Mouse (Mus musculus) bone marrow, adult 2 months (tissue): Measurements from ENCODE around the gene Usp54. TPM values are rescaled to one million over a fixed set of nuclear protein-coding genes. Genes with fewer than 3 reads are reported as not detected.
"Not testable (repeated sequence)": the region's sequence is repeated elsewhere in the genome, so short reads cannot be mapped to it uniquely, and the experiment has no call there.

ENCODE experiments used
- H3K27ac ChIP-seq: fragments of 200-500 bp; 2 replicates; pipeline ENCODE4 v1.5.1; 2012; ENCODE audit warnings: low read depth, mild to moderate bottlenecking, control low read depth, inconsistent platforms, low read length; ENCODE audit not compliant: control insufficient read depth, poor library complexity, insufficient read depth
- H3K4me1 ChIP-seq: fragments of 200-500 bp; 2 replicates; pipeline ENCODE4 v1.6.1; 2011; ENCODE audit warnings: low read length; ENCODE audit not compliant: control insufficient read depth, insufficient read depth
- H3K4me3 ChIP-seq: fragments of 200-500 bp; replicated peaks from 2 replicates; pipeline ENCODE3; 2011; ENCODE audit warnings: mild to moderate bottlenecking, low read depth, low read length, control low read depth; ENCODE audit not compliant: control insufficient read depth
- CTCF ChIP-seq: fragments of 200-500 bp; IDR thresholded peaks from 2 replicates; pipeline ENCODE4 v1.5.1; 2011; ENCODE audit warnings: low read length, control low read depth; ENCODE audit not compliant: control insufficient read depth, insufficient read depth
- POLR2A ChIP-seq: fragments of 200-500 bp; IDR thresholded peaks from 2 replicates; pipeline ENCODE4 v1.6.1; 2011; ENCODE audit warnings: low read depth, mild to moderate bottlenecking, control low read depth, low read length, borderline replicate concordance; ENCODE audit not compliant: control insufficient read depth
- WGBS: fragments of 180-500 bp; shearing (Covaris S2); methylation state at CpG from one replicate; pipeline ENCODE4 v1.1.7; 2018; 5-methylcytosine and 5-hydroxymethylcytosine counted together
- polyA plus RNA-seq: library from polyadenylated mRNA; stranded (reverse); fragments of >200 nt; gene quantifications from 2 replicates; pipeline ENCODE4 v1.2.4, GENCODE M21; 2011; ENCODE audit warnings: low replicate concordance; ENCODE audit not compliant: missing spikeins, insufficient read depth, insufficient read length

Usp54 gene
- polyA plus RNA-seq, 1 experiment = 6.4 TPM

GRCm38 (mm10) chr14:20595781-20596180 is 45.1 kb downstream of the Usp54 start:
- no peak overlapping the region for H3K27ac ChIP-seq
- H3K4me1 ChIP-seq = peaks cover 2% of the 10 kb centered on the region; the same call in 1 of the 2 replicates
- TF ChIP-seq CTCF = no peak
- TF ChIP-seq POLR2A = no peak
- WGBS = 82% methylated on average over 3 of the region's 3 CpGs
- H3K4me3 ChIP-seq = no peak overlapping the region

GRCm38 (mm10) chr14:20587458-20587857 is 53.4 kb downstream of the Usp54 start:
- H3K27ac ChIP-seq = no peak overlapping the region
- TF ChIP-seq CTCF (no peak), POLR2A (no peak)
- WGBS = 53% methylated on average over 5 of the region's 5 CpGs
- H3K4me1 ChIP-seq = no peaks in the 10 kb centered on the region
- H3K4me3 ChIP-seq = no peak overlapping the region

DNA sequence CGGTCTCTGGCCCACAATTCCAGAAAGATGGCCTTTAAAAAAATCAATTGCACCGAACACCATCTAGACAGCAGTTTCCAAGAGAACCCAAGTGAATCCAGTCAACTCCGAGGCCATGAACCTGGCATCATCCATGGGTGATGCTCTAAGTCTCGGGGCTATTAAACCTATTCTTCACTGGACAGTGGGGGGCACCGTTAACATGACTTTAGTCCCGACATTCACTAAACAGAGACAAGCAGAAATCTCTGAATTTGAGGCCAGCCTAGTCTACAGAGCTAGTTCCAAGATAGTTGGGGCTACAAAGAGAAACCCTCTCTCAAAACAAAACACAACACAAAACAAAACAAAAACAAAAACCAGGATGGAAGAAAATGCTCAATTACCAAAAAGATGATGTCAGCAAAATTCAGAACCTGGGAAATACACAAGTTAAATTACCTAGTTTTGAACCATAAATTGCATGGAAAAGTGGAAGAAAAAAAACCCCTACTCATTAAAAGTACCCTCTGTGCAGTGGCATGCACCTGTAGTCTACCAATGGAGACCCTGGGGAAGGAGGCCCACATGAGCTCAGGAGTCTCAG is 61.9 kb downstream of the Usp54 start:
- WGBS = 70% methylated on average over 6 of the region's 6 CpGs
- TF ChIP-seq CTCF = no peak
- no peak for TF ChIP-seq POLR2A
- no peaks in the 10 kb centered on the region for H3K4me1 ChIP-seq
- no peak overlapping the region for H3K4me3 ChIP-seq
- H3K27ac ChIP-seq = no peak overlapping the region

DNA sequence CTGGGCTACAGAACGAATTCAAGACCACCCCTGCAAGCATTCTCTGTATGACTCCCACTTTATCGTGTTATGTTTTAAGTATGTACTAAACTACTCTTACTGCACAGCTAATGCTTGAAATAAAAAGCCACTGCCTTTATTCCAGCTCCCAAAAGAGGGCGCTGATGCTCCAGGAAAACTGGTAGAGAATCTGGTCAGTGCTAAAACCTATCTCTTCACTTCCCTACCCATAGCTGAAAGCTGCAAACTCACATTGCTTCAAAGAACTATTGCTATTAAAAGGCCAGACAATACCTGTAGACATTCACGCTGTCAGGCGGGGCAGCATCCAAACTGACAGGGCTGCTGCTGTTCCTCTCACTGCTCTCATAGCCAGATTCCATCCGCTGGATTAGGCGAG is 64.7 kb downstream of the Usp54 start:
- peak; percentile 26; the same call in 1 of the 2 replicates for TF ChIP-seq CTCF
- no peak for TF ChIP-seq POLR2A
- 53% methylated on average over 7 of the region's 7 CpGs for WGBS
- Histone ChIP-seq H3K27ac (no peak overlapping the region), H3K4me1 (no peaks in the 10 kb centered on the region), H3K4me3 (no peak overlapping the region)

DNA sequence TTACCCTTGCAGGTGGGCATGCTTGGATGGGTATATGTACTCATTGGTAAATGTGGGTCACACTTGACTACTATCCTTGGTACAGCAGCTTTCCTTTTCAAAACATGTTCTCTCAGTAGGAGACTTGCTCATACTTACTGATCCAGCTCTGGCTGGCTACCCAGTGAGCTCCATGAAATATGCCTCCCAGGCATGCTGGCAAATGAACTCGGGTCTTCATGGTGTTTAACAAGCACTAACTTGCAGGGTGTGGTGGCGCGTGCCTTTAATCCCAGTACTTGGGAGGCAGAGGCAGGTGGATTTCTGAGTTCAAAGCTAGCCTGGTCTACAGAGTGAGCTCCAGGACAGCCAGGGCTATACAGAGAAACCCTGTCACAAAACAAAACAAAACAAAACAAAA is 67.7 kb downstream of the Usp54 start:
- H3K4me1 ChIP-seq, H3K27ac ChIP-seq, H3K4me3 ChIP-seq: not testable (repeated sequence)
- WGBS = 92% methylated on average over 3 of the region's 3 CpGs

- Histone ChIP-seq H3K4me1 (no peaks in the 10 kb centered on the region; the same call in 1 of the 2 replicates), H3K4me3 (no peak overlapping the region), H3K27ac (no peak overlapping the region)
- 8% methylated on average over 9 of the region's 9 CpGs for WGBS
- TF ChIP-seq POLR2A = no peak
- TF ChIP-seq CTCF = no peak
Observed at GRCm38 (mm10) chr14:20565256-20566021, 75.4 kb downstream of the Usp54 start.

GRCm38 (mm10) chr14:20564692-20565091 is 76.2 kb downstream of the Usp54 start:
- TF ChIP-seq POLR2A = no peak
- 0 out of 2 replicates have a peak, but pooled peaks have one; percentile 15 for TF ChIP-seq CTCF
- H3K4me3 ChIP-seq = no peak overlapping the region
- 79% methylated on average over 12 of the region's 12 CpGs for WGBS
- H3K4me1 ChIP-seq = no peaks in the 10 kb centered on the region; the same call in 1 of the 2 replicates
- H3K27ac ChIP-seq = no peak overlapping the region

- WGBS = 72% methylated on average over 5 of the region's 5 CpGs
- no peak for TF ChIP-seq CTCF
- TF ChIP-seq POLR2A = no peak
Observed at GRCm38 (mm10) chr14:20561897-20562296, 79.0 kb downstream of the Usp54 start.

More at GRCm38 (mm10) chr14:20561897-20562296, 79.0 kb downstream of the Usp54 start:
- Histone ChIP-seq H3K4me1 (no peaks in the 10 kb centered on the region; the same call in 1 of the 2 replicates), H3K4me3 (no peak overlapping the region), H3K27ac (no peak overlapping the region)
